Mouse (Mus musculus): ENCODE results near the gene Mphosph8.

Gene Mphosph8

GRCm38 (mm10) chr14:56667969-56668802, at the start of gene Mphosph8:
Gene Mphosph8 (plus strand): TSS chr14:56668248.
- DNase-seq (ENCODE audit: low spot score), result peak; percentile 99

DNA sequence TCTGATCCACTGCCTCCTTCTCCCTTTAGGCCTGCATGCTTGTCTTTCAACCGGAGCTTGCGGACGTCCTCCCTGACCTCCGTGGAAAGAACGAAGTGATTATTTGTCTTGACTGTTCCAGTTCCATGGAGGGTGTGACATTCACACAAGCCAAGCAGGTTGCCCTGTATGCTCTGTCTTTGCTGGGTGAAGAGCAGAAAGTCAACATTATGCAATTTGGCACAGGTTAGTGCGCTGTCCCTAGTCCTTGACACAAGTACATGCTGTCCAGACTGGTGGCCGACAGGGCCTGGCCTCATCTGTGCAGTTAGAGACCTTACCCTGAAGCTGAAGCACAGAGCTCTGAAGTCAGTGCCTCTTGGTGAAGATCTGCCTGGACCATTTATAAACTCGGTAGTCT, 47.6 kb upstream of the Mphosph8 start:
- no peak for DNase-seq (ENCODE audit: low spot score)

DNA sequence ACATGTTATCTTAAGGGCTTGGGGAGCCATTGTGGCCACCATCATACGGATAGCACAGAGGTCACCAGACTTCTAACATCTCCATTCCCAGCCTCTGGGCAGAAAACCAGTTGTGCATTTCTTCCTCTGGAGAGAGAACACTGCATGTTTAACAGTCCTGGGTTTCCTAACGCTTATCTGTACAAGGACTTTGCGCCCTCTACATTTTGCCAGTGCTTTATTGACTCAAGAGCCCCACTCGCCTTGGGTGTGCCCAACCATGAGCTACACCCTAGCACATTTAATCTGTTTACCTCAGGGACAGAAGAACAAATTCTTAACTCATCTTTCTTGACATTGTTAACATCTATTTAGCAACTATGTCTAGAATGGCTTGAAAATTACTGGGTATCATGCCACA, 41.8 kb upstream of the Mphosph8 start:
- no peak for DNase-seq (ENCODE audit: low spot score)

DNA sequence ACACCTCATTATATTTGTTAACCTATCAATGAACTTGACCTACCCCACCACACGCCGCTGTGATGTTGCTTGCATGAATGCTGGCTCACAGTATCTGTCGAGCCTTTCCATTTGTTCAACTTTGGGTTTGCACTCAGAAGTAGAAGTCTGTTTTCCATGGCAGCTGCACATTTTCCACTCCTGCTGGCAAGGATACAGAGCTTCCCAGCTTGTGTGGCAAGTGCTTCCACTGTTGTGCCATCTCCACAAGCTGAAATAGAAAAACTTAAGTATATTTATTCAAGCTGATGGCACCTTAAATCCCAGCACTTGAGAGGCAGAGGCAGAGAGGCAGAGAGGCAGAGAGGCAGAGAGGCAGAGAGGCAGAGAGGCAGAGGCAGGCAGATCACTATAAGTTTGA, 39.7 kb upstream of the Mphosph8 start:
- peak; percentile 49 for DNase-seq (ENCODE audit: low spot score)

DNA sequence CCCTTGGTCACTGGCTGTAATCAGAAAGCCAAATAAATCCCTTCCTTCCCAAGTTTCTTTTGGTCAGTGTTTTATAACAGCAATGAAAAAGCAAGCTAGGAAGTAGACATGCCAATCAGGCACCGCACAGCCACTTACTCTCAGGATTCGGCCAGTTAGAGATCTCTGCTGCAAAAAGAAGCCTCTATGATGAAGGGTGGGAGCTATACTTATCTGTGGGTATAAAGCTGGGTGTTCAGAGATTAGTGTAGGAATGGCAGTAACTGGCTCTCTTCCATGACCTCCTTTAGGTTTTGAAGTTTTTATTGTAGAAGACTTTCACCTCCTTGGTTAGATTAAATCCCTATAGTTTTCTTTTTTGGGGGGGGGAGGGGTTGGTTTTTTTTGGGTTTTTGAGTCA, 36.9 kb upstream of the Mphosph8 start:
- no peak for DNase-seq (ENCODE audit: low spot score)

DNA sequence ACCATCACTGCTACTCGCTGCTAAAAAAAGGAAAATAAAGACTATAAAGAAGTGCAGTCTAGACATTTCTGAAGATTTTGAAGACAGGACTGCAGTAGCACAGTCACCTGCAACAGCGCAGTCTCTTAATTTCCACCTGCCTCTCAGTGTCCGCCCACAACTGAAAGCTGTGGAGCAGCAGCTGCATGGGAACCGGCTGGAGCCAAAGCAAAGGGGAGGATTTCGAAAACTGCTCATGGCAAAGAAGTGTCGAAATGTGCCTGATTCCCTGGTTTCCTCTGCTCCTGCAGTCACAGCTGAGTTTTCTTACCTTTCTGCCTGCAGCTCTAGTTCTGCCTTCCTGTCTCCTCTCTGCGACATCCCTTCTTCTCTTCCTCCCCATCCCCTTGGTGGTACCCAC, 20.8 kb upstream of the Mphosph8 start:
- no peak for DNase-seq (ENCODE audit: low spot score)

- DNase-seq (ENCODE audit: low spot score), result no peak
These were observed 18.6 kb upstream of the Mphosph8 start for GRCm38 (mm10) chr14:56649448-56649847.

DNA sequence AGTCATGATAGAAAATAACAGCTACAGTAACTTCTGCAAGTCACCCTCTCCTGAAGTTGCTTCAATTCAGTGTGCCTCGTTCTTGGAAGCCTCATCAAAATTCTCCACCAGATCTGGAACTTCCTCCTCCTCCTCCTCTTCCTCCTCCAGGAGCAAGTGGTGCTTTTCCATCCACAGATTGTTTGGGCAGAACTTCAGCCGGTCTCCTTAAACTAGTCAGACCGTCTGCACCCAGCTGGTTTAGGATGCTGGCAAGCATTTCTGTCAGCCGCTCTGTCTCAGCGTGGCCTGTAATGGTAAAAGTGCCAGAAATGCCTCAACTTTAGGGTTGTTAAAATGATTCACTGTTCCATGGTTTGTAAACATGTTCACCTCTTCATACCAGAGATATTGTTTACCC, 2.4 kb upstream of the Mphosph8 start:
- DNase-seq (ENCODE audit: low spot score), result peak; percentile 15

GRCm38 (mm10) chr14:56666909-56667308, 1.1 kb upstream of the Mphosph8 start:
- DNase-seq (ENCODE audit: low spot score), result no peak

GRCm38 (mm10) chr14:56669046-56669620, 1.1 kb downstream of the Mphosph8 start:
- no peak for DNase-seq (ENCODE audit: low spot score)

DNA sequence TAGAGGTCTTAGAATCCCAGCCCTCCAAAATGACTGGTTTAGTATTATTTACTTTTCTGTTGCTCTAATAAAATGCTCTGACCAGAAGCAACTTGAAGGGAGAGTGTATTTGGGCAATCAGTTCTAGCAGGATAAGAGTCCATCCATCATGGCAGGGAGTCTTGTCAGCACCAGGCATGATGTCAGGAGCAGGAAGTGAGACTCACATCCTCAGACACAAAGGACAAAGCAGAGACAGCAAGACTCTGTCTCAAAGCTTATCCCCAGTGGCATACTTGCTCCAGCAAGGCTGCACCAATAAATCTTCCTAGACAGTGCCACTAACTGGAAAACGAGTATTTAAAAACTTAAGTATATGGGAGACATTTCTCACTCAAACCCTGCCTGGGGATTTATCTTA, 17.4 kb downstream of the Mphosph8 start:
- DNase-seq (ENCODE audit: low spot score), result no peak

GRCm38 (mm10) chr14:56689116-56689515, 21.1 kb downstream of the Mphosph8 start:
- no peak for DNase-seq (ENCODE audit: low spot score)

- DNase-seq (ENCODE audit: low spot score), result no peak
These were observed 21.7 kb downstream of the Mphosph8 start for GRCm38 (mm10) chr14:56689766-56690165.

DNA sequence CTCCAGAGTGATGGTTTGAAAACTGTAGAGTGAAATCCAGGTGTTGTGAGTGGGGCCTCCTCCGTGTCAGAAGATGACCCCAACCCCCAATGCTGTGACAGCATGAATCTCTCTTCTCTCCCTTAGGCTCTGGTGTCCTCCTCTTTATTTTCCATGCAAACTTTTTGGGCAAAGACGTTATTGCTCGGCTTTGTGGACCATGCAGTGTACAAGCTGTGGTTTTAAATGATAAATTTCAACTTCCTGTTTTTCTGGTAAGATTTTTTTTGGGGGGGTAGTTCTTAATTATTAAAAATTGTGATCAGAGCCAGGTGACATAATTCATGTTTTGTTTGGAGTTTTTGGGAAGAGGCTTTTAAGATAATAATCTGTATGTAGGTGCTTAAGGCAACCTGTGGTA, 27.4 kb downstream of the Mphosph8 start:
- no peak for DNase-seq (ENCODE audit: low spot score)

DNA sequence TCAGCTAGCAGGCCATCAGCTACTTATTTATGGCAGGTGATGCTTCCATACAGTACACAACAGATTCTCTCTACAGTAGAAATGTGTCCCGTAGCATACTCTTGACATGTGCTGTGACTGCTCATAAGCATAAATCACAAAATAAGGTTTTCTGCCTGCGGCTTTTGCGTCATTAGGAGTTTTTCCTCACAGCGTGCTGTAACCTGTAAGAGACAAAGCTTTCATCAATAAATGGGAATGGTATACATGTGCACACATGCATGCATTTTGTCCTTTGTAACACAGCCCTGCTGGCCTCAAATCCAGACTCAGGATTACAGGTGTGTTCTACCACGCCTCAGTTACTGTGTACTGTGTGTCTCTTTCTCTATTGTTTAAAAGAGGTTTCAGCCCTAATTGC, 29.8 kb downstream of the Mphosph8 start:
- no peak for DNase-seq (ENCODE audit: low spot score)

- DNase-seq (ENCODE audit: low spot score), result no peak
These were observed 34.6 kb downstream of the Mphosph8 start for GRCm38 (mm10) chr14:56702644-56703043.

DNA sequence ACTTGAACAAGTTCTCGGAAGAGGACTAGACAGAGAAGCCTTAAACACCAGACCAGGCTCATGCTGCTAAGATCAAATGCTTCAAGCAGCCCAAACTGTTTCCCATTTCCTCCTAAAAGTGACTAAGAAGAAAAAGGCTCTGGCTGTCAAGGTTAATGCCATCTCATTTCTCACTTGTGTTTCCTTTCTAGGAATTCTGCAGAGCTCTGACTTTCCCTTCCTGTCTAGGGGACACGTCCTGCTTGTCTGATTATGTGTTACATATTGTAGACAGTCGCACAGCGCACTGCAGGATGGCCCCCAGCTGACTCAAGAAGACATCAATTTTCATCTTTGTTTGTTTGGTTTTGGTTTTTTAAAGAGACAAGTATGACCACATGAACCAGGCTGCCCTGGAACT, 37.6 kb downstream of the Mphosph8 start:
- DNase-seq (ENCODE audit: low spot score), result no peak

DNA sequence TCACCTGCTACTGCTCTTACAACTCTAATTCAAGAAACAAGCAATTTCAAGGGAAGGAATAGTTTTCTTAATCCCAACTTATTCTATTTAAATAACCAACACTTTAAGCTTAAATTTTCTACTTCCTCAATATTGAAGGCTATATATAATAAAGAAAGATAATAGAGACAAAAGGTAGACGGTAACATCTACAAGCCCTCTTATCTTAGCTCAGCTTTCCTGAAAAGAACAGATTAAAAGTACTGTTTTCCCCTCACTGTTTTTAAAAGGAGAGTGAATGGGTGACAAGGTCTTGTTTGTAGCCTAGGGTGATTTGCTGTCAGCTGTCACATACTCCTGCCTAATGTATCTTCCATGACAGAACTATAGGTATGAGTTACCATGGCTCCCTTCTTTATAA, 58.4 kb downstream of the Mphosph8 start:
- no peak for DNase-seq (ENCODE audit: low spot score)

DNA sequence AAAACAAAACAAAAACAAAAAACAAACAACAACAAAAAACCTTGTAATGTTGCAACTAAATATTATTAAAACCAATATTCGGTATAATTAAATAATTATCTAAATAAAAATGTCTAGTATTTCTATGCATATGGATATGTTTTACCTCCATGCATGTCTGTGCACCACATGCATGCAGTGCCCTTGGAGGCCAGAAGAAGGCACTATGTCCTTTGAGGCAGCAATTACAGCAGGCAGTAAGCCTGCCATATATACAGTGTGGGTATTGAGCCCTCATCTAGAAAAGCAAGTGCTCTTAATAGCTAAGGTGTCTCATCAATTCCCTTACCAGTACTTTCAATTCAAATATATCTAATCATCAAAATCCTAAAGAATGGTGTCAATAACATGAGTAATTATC, 72.1 kb downstream of the Mphosph8 start:
- DNase-seq (ENCODE audit: low spot score), result no peak

All from layer of hippocampus, adult 11-12 months (tissue).